Mouse (Mus musculus) forebrain, embryonic 16.5 days (tissue): ENCODE data around the gene Ppcdc. TPM values are rescaled to one million over a fixed set of nuclear protein-coding genes. Genes with fewer than 3 reads are reported as not detected.

Source experiments
- ATAC-seq: fragments of 200-750 bp; cut with Nextera tagmentation; 2 replicates; pipeline ENCODE4 v1.8.0; 2017; ENCODE audit warnings: mild to moderate bottlenecking, moderate library complexity
- H3K27ac ChIP-seq: fragments of 300-500 bp; sonication (generic); 2 replicates; pipeline ENCODE4 v1.5.1; 2014; ENCODE audit warnings: low read length, control low read depth
- H3K27me3 ChIP-seq: fragments of 300-500 bp; sonication (generic); replicated peaks from 2 replicates; pipeline ENCODE4 v1.6.1; 2014; ENCODE audit warnings: low read length; ENCODE audit not compliant: control insufficient read depth, insufficient read depth
- H3K36me3 ChIP-seq: fragments of 300-500 bp; sonication (generic); 2 replicates; pipeline ENCODE4 v1.6.1; 2014; ENCODE audit not compliant: control insufficient read depth, insufficient read depth
- H3K4me1 ChIP-seq: fragments of 300-500 bp; sonication (generic); replicated peaks from 2 replicates; pipeline ENCODE4 v1.6.1; 2014; ENCODE audit warnings: low read length; ENCODE audit not compliant: control insufficient read depth, insufficient read depth
- H3K4me2 ChIP-seq: fragments of 300-500 bp; sonication (generic); 2 replicates; pipeline ENCODE4 v1.6.1; 2014; ENCODE audit warnings: mild to moderate bottlenecking, low read length, control low read depth
- H3K4me3 ChIP-seq: fragments of 300-500 bp; sonication (generic); replicated peaks from 2 replicates; pipeline ENCODE4 v1.5.1; 2014; ENCODE audit warnings: mild to moderate bottlenecking, low read length, control low read depth
- H3K9ac ChIP-seq: fragments of 300-500 bp; sonication (generic); replicated peaks from 2 replicates; pipeline ENCODE4 v1.6.1; 2014; ENCODE audit warnings: low read depth, low read length, control low read depth
- H3K9me3 ChIP-seq: fragments of 300-500 bp; sonication (generic); 2 replicates; pipeline ENCODE4 v1.6.1; 2016; ENCODE audit warnings: low read length; ENCODE audit not compliant: control insufficient read depth
- WGBS: fragments of 180-500 bp; shearing (Covaris S2); extraction: QIAGEN DNeasy Blood & Tissue Kit; methylation state at CpG from one replicate; pipeline ENCODE4 v1.1.7; 2014; 5-methylcytosine and 5-hydroxymethylcytosine counted together
- polyA plus RNA-seq: library from polyadenylated mRNA; unstranded; fragments of >200 nt; fragmentation: Nextera tagmentation; extraction: Ambion mirVana; gene quantifications from 2 replicates; pipeline ENCODE4 v1.2.1, GENCODE M21; 2015

Ppcdc gene
- polyA plus RNA-seq, 1 experiment from 2014 or later = 26.9 TPM

DNA sequence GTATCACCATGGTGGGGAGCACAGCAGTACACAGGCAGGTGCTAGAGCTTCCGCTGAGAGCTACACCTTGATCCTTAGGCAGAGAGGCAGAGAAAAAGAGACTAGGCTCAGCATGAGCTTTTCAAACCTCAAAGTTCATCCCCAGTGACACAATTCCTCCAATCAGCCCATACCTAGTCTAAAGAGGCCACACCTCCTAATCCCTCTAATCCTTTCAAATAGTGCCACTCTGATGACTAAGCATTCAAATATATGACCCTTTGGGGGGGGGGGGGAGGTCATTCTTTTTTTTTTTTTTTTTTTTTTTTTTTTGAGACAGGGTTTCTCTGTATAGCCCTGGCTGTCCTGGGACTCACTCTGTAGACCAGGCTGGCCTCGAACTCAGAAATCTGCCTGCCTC lies 41.2 kb downstream of the Ppcdc start:
- no peak for ATAC-seq
- Histone ChIP-seq H3K4me1 (no peaks in the 10 kb centered on the region), H3K9ac (no peak overlapping the region), H3K27ac (no peak overlapping the region), H3K27me3 (no peaks in the 10 kb centered on the region), H3K4me3 (no peak overlapping the region), H3K36me3 (no peaks in the 10 kb centered on the region), H3K4me2 (no peak overlapping the region), H3K9me3 (peaks cover 2% of the 10 kb centered on the region; the same call in 1 of the 2 replicates)
- 100% methylated on average over 2 of the region's 2 CpGs for WGBS

- ATAC-seq = no peak
- Histone ChIP-seq H3K27ac (no peak overlapping the region), H3K27me3 (no peaks in the 10 kb centered on the region), H3K4me3 (no peak overlapping the region), H3K9me3 (no peaks in the 10 kb centered on the region), H3K4me2 (no peak overlapping the region), H3K4me1 (no peaks in the 10 kb centered on the region), H3K9ac (no peak overlapping the region), H3K36me3 (no peaks in the 10 kb centered on the region)
- WGBS = 93% methylated on average over 1 of the region's 1 CpGs
Measured at GRCm38 (mm10) chr9:57392892-57393291, 47.0 kb downstream of the Ppcdc start.

DNA sequence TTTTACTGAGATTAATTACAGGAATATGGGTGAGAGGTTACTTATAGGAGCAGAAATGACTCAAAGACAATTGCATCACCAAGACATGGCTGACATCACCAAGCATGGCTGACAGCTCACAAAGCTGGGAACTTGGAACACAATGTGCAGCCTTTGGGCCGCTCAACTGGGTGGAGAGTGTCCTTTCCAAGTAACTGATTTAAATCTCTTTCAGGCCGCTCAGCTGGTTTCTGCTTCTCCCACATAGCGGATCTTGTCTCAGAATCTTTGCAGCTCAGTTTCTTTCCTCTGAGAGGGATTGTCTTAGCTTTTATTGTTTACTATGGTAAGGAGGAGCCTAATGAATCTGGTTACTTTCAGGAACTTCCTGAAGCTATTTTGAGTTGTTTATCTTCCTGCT lies 49.1 kb downstream of the Ppcdc start:
- ATAC-seq = no peak
- no peaks in the 10 kb centered on the region for H3K4me1 ChIP-seq
- H3K9me3 ChIP-seq = no peaks in the 10 kb centered on the region
- no peak overlapping the region for H3K4me2 ChIP-seq
- no peaks in the 10 kb centered on the region for H3K27me3 ChIP-seq
- H3K9ac ChIP-seq = no peak overlapping the region
- no peaks in the 10 kb centered on the region for H3K36me3 ChIP-seq
- no peak overlapping the region for H3K27ac ChIP-seq
- no peak overlapping the region for H3K4me3 ChIP-seq
- WGBS = 74% methylated on average over 3 of the region's 3 CpGs

- no peak for ATAC-seq
- Histone ChIP-seq H3K4me3 (no peak overlapping the region), H3K9me3 (no peaks in the 10 kb centered on the region), H3K27me3 (no peaks in the 10 kb centered on the region), H3K4me2 (no peak overlapping the region), H3K4me1 (no peaks in the 10 kb centered on the region), H3K9ac (no peak overlapping the region), H3K36me3 (no peaks in the 10 kb centered on the region), H3K27ac (no peak overlapping the region)
- 21% methylated on average over 1 of the region's 1 CpGs for WGBS
Measured at GRCm38 (mm10) chr9:57389131-57389530, 50.8 kb downstream of the Ppcdc start.

DNA sequence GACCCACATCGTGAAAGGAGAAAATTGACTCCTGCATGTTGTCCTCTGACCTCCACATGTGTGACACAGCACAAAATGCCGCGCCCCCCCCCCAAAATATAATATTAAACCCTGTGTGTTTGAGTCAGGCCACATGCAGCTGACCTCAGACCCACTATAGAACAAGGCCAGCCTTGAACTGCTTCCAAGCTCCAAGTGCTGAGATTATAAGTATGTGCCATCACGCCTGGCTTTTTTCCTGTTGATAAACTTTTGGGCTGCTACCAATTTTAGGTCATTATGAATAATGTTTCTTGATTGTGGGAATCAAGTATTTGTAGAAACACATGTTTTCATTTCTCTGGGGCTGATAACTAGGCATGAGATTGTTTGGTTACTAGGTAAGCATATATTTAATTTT lies 53.0 kb downstream of the Ppcdc start:
- H3K27me3 ChIP-seq = no peaks in the 10 kb centered on the region
- H3K27ac ChIP-seq = no peak overlapping the region
- H3K4me1 ChIP-seq = no peaks in the 10 kb centered on the region
- H3K36me3 ChIP-seq = no peaks in the 10 kb centered on the region
- ATAC-seq = no peak
- no peak overlapping the region for H3K9ac ChIP-seq
- H3K4me3 ChIP-seq = no peak overlapping the region
- no peak overlapping the region for H3K4me2 ChIP-seq
- WGBS = 89% methylated on average over 4 of the region's 4 CpGs
- H3K9me3 ChIP-seq = no peaks in the 10 kb centered on the region

GRCm38 (mm10) chr9:57384621-57385020 lies 55.3 kb downstream of the Ppcdc start:
- Histone ChIP-seq H3K4me1 (no peaks in the 10 kb centered on the region), H3K9ac (no peak overlapping the region), H3K4me3 (no peak overlapping the region), H3K27me3 (no peaks in the 10 kb centered on the region), H3K4me2 (no peak overlapping the region), H3K9me3 (no peaks in the 10 kb centered on the region), H3K36me3 (no peaks in the 10 kb centered on the region), H3K27ac (no peak overlapping the region)
- WGBS = 80% methylated on average over 2 of the region's 2 CpGs
- no peak for ATAC-seq

DNA sequence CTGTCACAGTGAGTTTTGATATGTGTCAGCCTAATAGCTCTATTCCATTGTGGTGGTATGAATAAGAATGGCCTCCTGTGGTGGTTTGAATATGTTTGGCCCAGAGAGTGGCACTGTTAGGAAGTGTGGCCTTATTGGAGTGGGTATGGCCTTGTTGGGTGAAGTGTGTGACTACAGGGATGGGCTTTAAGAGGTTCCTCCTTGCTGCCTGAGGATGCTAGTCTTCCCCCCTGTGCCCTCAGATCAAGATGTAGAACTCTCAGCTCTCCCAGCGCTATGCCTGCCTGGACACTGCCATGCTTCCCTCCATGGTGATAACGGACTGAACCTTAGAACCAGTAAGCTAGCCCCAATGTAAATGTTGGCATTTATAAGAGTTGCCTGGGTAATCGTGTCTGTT lies 78.9 kb downstream of the Ppcdc start:
- 95% methylated on average over 3 of the region's 3 CpGs for WGBS
- ATAC-seq = no peak
- H3K36me3 ChIP-seq = no peaks in the 10 kb centered on the region
- H3K9ac ChIP-seq = no peak overlapping the region
- no peaks in the 10 kb centered on the region for H3K4me1 ChIP-seq
- no peaks in the 10 kb centered on the region for H3K27me3 ChIP-seq
- H3K4me3 ChIP-seq = no peak overlapping the region
- H3K27ac ChIP-seq = no peak overlapping the region
- no peaks in the 10 kb centered on the region for H3K9me3 ChIP-seq
- no peak overlapping the region for H3K4me2 ChIP-seq

DNA sequence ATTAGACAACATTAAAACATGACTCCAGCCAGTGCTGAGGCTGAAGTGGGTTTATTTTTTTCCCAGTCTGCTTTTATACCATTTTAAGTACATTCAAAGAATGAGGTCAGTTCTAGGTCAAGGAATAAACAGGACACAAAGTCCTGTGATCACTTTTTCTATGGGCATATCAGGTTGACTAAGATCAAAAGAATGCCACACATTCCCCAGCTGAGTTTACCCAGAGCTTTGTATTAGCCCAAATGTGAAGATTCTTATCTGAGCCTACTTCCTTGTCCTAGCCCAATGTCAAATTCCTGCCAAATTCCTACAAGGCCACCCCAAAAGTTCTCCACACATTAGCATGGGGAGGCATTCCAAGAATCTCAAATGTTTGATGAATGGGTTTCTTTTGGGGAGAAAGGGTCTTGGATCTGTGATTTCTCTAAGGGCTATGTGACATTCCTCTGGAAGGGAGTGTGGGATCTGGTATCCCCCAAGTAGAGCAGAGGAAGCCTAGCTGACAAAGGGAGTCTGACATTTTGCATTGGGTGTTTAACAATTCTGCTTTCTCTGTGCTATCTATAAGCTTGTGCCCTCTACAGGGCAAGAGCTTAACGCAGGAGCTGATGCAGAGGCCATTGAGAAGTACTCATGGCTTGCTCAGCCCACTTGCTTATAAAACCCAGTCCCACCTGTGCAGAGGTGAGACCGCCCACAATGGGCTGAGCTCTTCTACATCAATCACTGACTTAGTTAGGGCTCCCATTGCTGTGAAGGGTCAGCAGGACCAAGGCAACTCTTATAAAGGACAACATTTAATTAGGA lies 85.3 kb downstream of the Ppcdc start:
- no peaks in the 10 kb centered on the region for H3K9me3 ChIP-seq
- ATAC-seq = no peak
- no peak overlapping the region for H3K4me3 ChIP-seq
- no peaks in the 10 kb centered on the region for H3K4me1 ChIP-seq
- H3K36me3 ChIP-seq = no peaks in the 10 kb centered on the region
- no peak overlapping the region for H3K27ac ChIP-seq
- WGBS = 55% methylated on average over 2 of the region's 2 CpGs
- no peaks in the 10 kb centered on the region for H3K27me3 ChIP-seq
- H3K4me2 ChIP-seq = no peak overlapping the region
- H3K9ac ChIP-seq = no peak overlapping the region

- WGBS = 50% methylated on average over 2 of the region's 2 CpGs
- H3K4me3 ChIP-seq = no peak overlapping the region
- H3K27me3 ChIP-seq = no peaks in the 10 kb centered on the region
- no peak overlapping the region for H3K4me2 ChIP-seq
- no peak for ATAC-seq
- H3K9me3 ChIP-seq = no peaks in the 10 kb centered on the region
- no peak overlapping the region for H3K27ac ChIP-seq
- H3K4me1 ChIP-seq = no peaks in the 10 kb centered on the region
- H3K9ac ChIP-seq = no peak overlapping the region
- H3K36me3 ChIP-seq = no peaks in the 10 kb centered on the region
Measured at GRCm38 (mm10) chr9:57351277-57351676, 88.6 kb downstream of the Ppcdc start.

DNA sequence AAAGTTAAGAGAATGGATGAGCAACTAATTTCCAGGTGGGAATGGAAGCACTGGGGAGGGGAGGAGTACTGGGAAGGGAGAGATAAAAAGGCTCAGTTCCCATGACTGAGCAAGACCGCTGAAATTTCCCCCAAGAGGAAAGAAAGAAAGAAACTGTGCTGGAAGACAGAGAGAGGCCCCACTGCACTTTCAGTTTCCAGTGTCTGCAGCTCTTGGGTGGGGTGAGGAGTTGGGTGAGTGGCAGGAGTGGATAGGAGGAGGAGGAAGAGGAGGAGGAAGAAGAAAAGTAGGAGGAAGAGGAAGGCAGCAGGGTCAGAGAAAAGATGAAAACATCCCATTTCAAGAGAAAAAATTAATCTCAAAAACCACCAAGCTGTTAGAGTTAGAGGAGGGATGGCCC lies 94.0 kb downstream of the Ppcdc start:
- WGBS = 72% methylated on average over 1 of the region's 1 CpGs
- Histone ChIP-seq H3K4me3 (no peak overlapping the region), H3K4me1 (no peaks in the 10 kb centered on the region), H3K9me3 (no peaks in the 10 kb centered on the region), H3K9ac (no peak overlapping the region), H3K4me2 (no peak overlapping the region), H3K27me3 (no peaks in the 10 kb centered on the region), H3K27ac (no peak overlapping the region), H3K36me3 (no peaks in the 10 kb centered on the region)
- no peak for ATAC-seq
